Mouse (Mus musculus) adrenal gland, adult 2 months (tissue): ENCODE measurements around the gene Ppib. TPM values are rescaled to one million over a fixed set of nuclear protein-coding genes. Genes with fewer than 3 reads are reported as not detected.

Experiments used
- polyA plus RNA-seq: library from polyadenylated mRNA; depleted of rRNA; stranded (reverse); fragments of >200 nt; gene quantifications from 2 replicates; pipeline ENCODE4 v1.2.3, GENCODE M21; 2012; rRNA removed
- total RNA-seq, 2 experiments: library from RNA; stranded (reverse); gene quantifications; 2 replicates each; pipeline ENCODE4 v1.2.3; 2021

Ppib gene
- total and polyA plus RNA-seq, 3 experiments: 78.6 to 310 (median 245) TPM

Other genes starting within 250 kb of the Ppib start
- gene Zfp609, start 232.7 kb upstream of the Ppib start, total RNA-seq: 10 to 100 TPM; 23.9 to 33.2 TPM
- 6.2 and 9.3 TPM in 2 replicates for gene Zfp609, start 232.7 kb upstream of the Ppib start, polyA plus RNA-seq
- gene Pclaf, start 170.0 kb upstream of the Ppib start, total RNA-seq: 1 to 10 TPM in 1 of 2 experiments, under 1 TPM in 1; 0.97 to 1.8 TPM
- 0.12 TPM in 1 of 2 replicates, not detected in the other for gene Pclaf, start 170.0 kb upstream of the Ppib start, polyA plus RNA-seq
- 10 to 100 TPM; 29.8 to 40.0 TPM for gene Trip4, start 151.4 kb upstream of the Ppib start, total RNA-seq
- gene Trip4, start 151.4 kb upstream of the Ppib start, polyA plus RNA-seq: 7.2 and 8.9 TPM in 2 replicates
- 10 to 100 TPM; 16.3 to 19.4 TPM for gene Csnk1g1, start 151.3 kb upstream of the Ppib start, total RNA-seq
- 2.2 and 2.8 TPM in 2 replicates for gene Csnk1g1, start 151.3 kb upstream of the Ppib start, polyA plus RNA-seq
- gene Snx22, start 9.5 kb downstream of the Ppib start, total RNA-seq: under 1 TPM; 0.29 to 0.48 TPM
- 0.79 and 0.84 TPM in 2 replicates for gene Snx22, start 9.5 kb downstream of the Ppib start, polyA plus RNA-seq
- gene Snx1, start 66.4 kb downstream of the Ppib start, total RNA-seq: 100 to 1,000 TPM; 112 to 118 TPM
- 58.9 and 59.7 TPM in 2 replicates for gene Snx1, start 66.4 kb downstream of the Ppib start, polyA plus RNA-seq
- 10 to 100 TPM; 74.9 to 80.0 TPM for gene Ciao2a, start 66.4 kb downstream of the Ppib start, total RNA-seq
- 4.9 and 5.2 TPM in 2 replicates for gene Ciao2a, start 66.4 kb downstream of the Ppib start, polyA plus RNA-seq
- 1 to 10 TPM; 4.5 to 9.7 TPM for gene Dapk2, start 98.0 kb downstream of the Ppib start, total RNA-seq
- gene Dapk2, start 98.0 kb downstream of the Ppib start, polyA plus RNA-seq: 1.4 and 3.0 TPM in 2 replicates